Mouse (Mus musculus) left cerebral cortex, adult 2 months (tissue): ENCODE measurements around the gene Pex13. TPM values are rescaled to one million over a fixed set of nuclear protein-coding genes. Genes with fewer than 3 reads are reported as not detected.
A peak's percentile ranks its signal among the peaks of the same experiment; 100 is the strongest.

Experiments used
- DNase-seq, 2 experiments: peaks; one replicate each; pipeline ENCODE4 v3.0.0; 2021 to 2022; ENCODE audit warnings: low spot score in 2 of 2, mixed read lengths in 1 of 2; ENCODE audit errors: extremely low spot score in 1 of 2
- H3K27ac ChIP-seq: fragments of 200-600 bp; 2 replicates; pipeline ENCODE4 v1.8.1; 2022
- H3K4me3 ChIP-seq: fragments of 200-600 bp; 2 replicates; pipeline ENCODE4 v1.8.1; 2022
- CTCF ChIP-seq: fragments of 200-600 bp; IDR thresholded peaks from 2 replicates; pipeline ENCODE4 v1.8.1; 2022; ENCODE audit warnings: antibody characterized with exemption, mild to moderate bottlenecking, moderate library complexity
- intact Hi-C: fragments of 180-260 bp; cut with DNase I; formaldehyde crosslinking; loops from one replicate; pipeline ENCODE4 v1.15.1; 2025
- long read RNA-seq, 2 experiments: library from polyadenylated mRNA; stranded (forward); transcript quantifications; one replicate each; pipeline ENCODE4 v2.0.0; 2021; ENCODE audit warnings: borderline mapping rate in 2 of 2
- total RNA-seq, 2 experiments: library from RNA; stranded (reverse); gene quantifications; 2 replicates each; pipeline ENCODE4 v1.2.3; 2021

Pex13 gene
- 10 to 100 TPM; 31.2 to 35.4 TPM for total RNA-seq
- long read RNA-seq, experiment 1, full-length matches to known transcripts, result 29 of 35 reads
- long read RNA-seq, experiment 1, partial matches to known transcripts, result 0 of 35 reads
- long read RNA-seq, experiment 1, other reads (novel, unspliced or antisense), result 6 of 35 reads
- long read RNA-seq, experiment 2, full-length matches to known transcripts, result 23 of 31 reads
- long read RNA-seq, experiment 2, partial matches to known transcripts, result 1 of 31 reads
- long read RNA-seq, experiment 2, other reads (novel, unspliced or antisense), result 7 of 31 reads

GRCm38 (mm10) chr11:23665798-23666501, at the start of gene Pex13:
Gene Pex13 (minus strand): TSS chr11:23665959.
- Histone ChIP-seq H3K27ac (peak within 1 kb of the TSS; percentile 98), H3K4me3 (peak within 1 kb of the TSS; percentile 84)
- intact Hi-C loops, result loop anchor here (2.0 kb wide), 2 partner anchors 33 to 105 kb away; partner anchors contain the start of genes 0610010F05Rik and Rel
- DNase-seq, result peak; percentile 88 to 89
- TF ChIP-seq CTCF, result no peak

- no peak for DNase-seq
- Histone ChIP-seq H3K4me3 (no peak overlapping the region), H3K27ac (no peak overlapping the region)
- intact Hi-C loops, result no loop called here
- TF ChIP-seq CTCF, result no peak
These were observed 46.5 kb upstream of the Pex13 start for GRCm38 (mm10) chr11:23712299-23712698.

- no peak for DNase-seq
- TF ChIP-seq CTCF, result no peak
- H3K27ac ChIP-seq, result no peak overlapping the region
- no peak overlapping the region for H3K4me3 ChIP-seq
- intact Hi-C loops, result no loop called here
These were observed 39.0 kb upstream of the Pex13 start for GRCm38 (mm10) chr11:23704604-23705294.

- no peak for TF ChIP-seq CTCF
- H3K27ac ChIP-seq, result no peak overlapping the region
- intact Hi-C loops, result no loop called here
- DNase-seq, result no peak
- no peak overlapping the region for H3K4me3 ChIP-seq
These were observed 36.1 kb upstream of the Pex13 start for GRCm38 (mm10) chr11:23701831-23702230.

- no peak overlapping the region; the same call in 1 of the 2 replicates for H3K27ac ChIP-seq
- DNase-seq, result no peak
These were observed 33.8 kb upstream of the Pex13 start for GRCm38 (mm10) chr11:23699414-23700095.

GRCm38 (mm10) chr11:23698526-23698925, 32.8 kb upstream of the Pex13 start:
- Histone ChIP-seq H3K4me3 (no peak overlapping the region), H3K27ac (no peak overlapping the region)
- intact Hi-C loops, result no loop called here
- TF ChIP-seq CTCF, result no peak
- no peak for DNase-seq

More at GRCm38 (mm10) chr11:23699414-23700095, 33.8 kb upstream of the Pex13 start:
- no peak for TF ChIP-seq CTCF
- H3K4me3 ChIP-seq, result no peak overlapping the region
- intact Hi-C loops, result no loop called here

GRCm38 (mm10) chr11:23695847-23696246, 30.1 kb upstream of the Pex13 start:
- intact Hi-C loops, result no loop called here
- Histone ChIP-seq H3K27ac (no peak overlapping the region), H3K4me3 (no peak overlapping the region)
- DNase-seq, result no peak
- no peak for TF ChIP-seq CTCF

- Histone ChIP-seq H3K4me3 (no peak overlapping the region), H3K27ac (no peak overlapping the region)
- TF ChIP-seq CTCF, result no peak
- intact Hi-C loops, result no loop called here
- DNase-seq, result no peak
These were observed 27.5 kb upstream of the Pex13 start for GRCm38 (mm10) chr11:23693286-23693685.

- intact Hi-C loops, result no loop called here
These were observed 22.3 kb upstream of the Pex13 start for GRCm38 (mm10) chr11:23688060-23688459.

GRCm38 (mm10) chr11:23686671-23687070, 20.9 kb upstream of the Pex13 start:
- no peak overlapping the region for H3K4me3 ChIP-seq
- intact Hi-C loops, result no loop called here
- TF ChIP-seq CTCF, result no peak
- DNase-seq, result no peak
- no peak overlapping the region for H3K27ac ChIP-seq

More at GRCm38 (mm10) chr11:23688060-23688459, 22.3 kb upstream of the Pex13 start:
- H3K27ac ChIP-seq, result no peak overlapping the region
- DNase-seq, result no peak
- no peak overlapping the region for H3K4me3 ChIP-seq
- no peak for TF ChIP-seq CTCF

- TF ChIP-seq CTCF, result no peak
- no peak overlapping the region for H3K27ac ChIP-seq
- intact Hi-C loops, result no loop called here
These were observed 16.8 kb upstream of the Pex13 start for GRCm38 (mm10) chr11:23682561-23682960.

More at GRCm38 (mm10) chr11:23682561-23682960, 16.8 kb upstream of the Pex13 start:
- DNase-seq, result no peak
- H3K4me3 ChIP-seq, result no peak overlapping the region
